Mouse (Mus musculus) hindbrain, embryonic 14.5 days (tissue): ENCODE results near the gene Prkar2b. TPM values are rescaled to one million over a fixed set of nuclear protein-coding genes. Genes with fewer than 3 reads are reported as not detected.

Experiments
- ATAC-seq: fragments of 200-750 bp; cut with Nextera tagmentation; 2 replicates; pipeline ENCODE4 v1.8.0; 2017; ENCODE audit warnings: moderate number of reproducible peaks, mild to moderate bottlenecking, moderate TSS enrichment, moderate library complexity; ENCODE audit not compliant: low FRiP score
- DNase-seq: peaks from one replicate; pipeline ENCODE4 v3.0.0-alpha.2; 2015; ENCODE audit warnings: low spot score
- H3K27ac ChIP-seq: fragments of 300-500 bp; sonication (generic); 2 replicates; pipeline ENCODE4 v1.5.1; 2014; ENCODE audit warnings: mild to moderate bottlenecking, moderate library complexity
- H3K27me3 ChIP-seq: fragments of 300-500 bp; sonication (generic); 2 replicates; pipeline ENCODE4 v1.6.1; 2014; ENCODE audit warnings: mild to moderate bottlenecking, low read length, mixed read lengths; ENCODE audit not compliant: control insufficient read depth, insufficient read depth
- H3K36me3 ChIP-seq: fragments of 300-500 bp; sonication (generic); replicated peaks from 2 replicates; pipeline ENCODE4 v1.6.1; 2014; ENCODE audit not compliant: control insufficient read depth, insufficient read depth
- H3K4me1 ChIP-seq: fragments of 300-500 bp; sonication (generic); replicated peaks from 2 replicates; pipeline ENCODE4 v1.6.1; 2014; ENCODE audit warnings: antibody characterized with exemption, low read length, mixed read lengths; ENCODE audit not compliant: control insufficient read depth, insufficient read depth
- H3K4me2 ChIP-seq: fragments of 300-500 bp; sonication (generic); replicated peaks from 2 replicates; pipeline ENCODE4 v1.6.1; 2014; ENCODE audit warnings: mild to moderate bottlenecking, moderate library complexity
- H3K4me3 ChIP-seq: fragments of 300-500 bp; sonication (generic); replicated peaks from 2 replicates; pipeline ENCODE4 v1.5.1; 2014; ENCODE audit warnings: mild to moderate bottlenecking, low read length
- H3K9ac ChIP-seq: fragments of 300-500 bp; sonication (generic); 2 replicates; pipeline ENCODE4 v1.6.1; 2014
- H3K9me3 ChIP-seq: fragments of 300-500 bp; sonication (generic); 2 replicates; pipeline ENCODE4 v1.6.1; 2016; ENCODE audit warnings: low read length; ENCODE audit not compliant: control insufficient read depth
- WGBS: fragments of 180-500 bp; shearing (Covaris S2); extraction: QIAGEN DNeasy Blood & Tissue Kit; methylation state at CpG from one replicate; pipeline ENCODE4 v1.1.7; 2014; 5-methylcytosine and 5-hydroxymethylcytosine counted together
- polyA plus RNA-seq: library from polyadenylated mRNA; unstranded; fragments of >200 nt; fragmentation: Nextera tagmentation; extraction: Ambion mirVana; gene quantifications from 2 replicates; pipeline ENCODE4 v1.2.1, GENCODE M21; 2014

The Prkar2b gene
- polyA plus RNA-seq, 1 experiment from 2014 or later = 169 TPM

GRCm38 (mm10) chr12:31948101-31949000 lies 112.7 kb downstream of the Prkar2b start:
- Histone ChIP-seq H3K9ac (peak overlapping the region; percentile 83), H3K4me2 (peak overlapping the region; percentile 59), H3K36me3 (peaks cover 4% of the 10 kb centered on the region), H3K4me1 (peaks cover 10% of the 10 kb centered on the region; the same call in 1 of the 2 replicates), H3K9me3 (no peaks in the 10 kb centered on the region), H3K27me3 (no peaks in the 10 kb centered on the region), H3K27ac (peak overlapping the region; percentile 97), H3K4me3 (peak overlapping the region; percentile 95)
- no peak for ATAC-seq
- DNase-seq = no peak
- 16% methylated on average over 7 of the region's 7 CpGs for WGBS

GRCm38 (mm10) chr12:31947476-31947875 lies 113.6 kb downstream of the Prkar2b start:
- no peaks in the 10 kb centered on the region for H3K9me3 ChIP-seq
- WGBS = 94% methylated on average over 5 of the region's 5 CpGs

GRCm38 (mm10) chr12:31944405-31944804 lies 116.7 kb downstream of the Prkar2b start:
- no peak for ATAC-seq

More at GRCm38 (mm10) chr12:31947476-31947875, 113.6 kb downstream of the Prkar2b start:
- no peak for ATAC-seq
- no peak overlapping the region for H3K9ac ChIP-seq
- H3K4me1 ChIP-seq = peaks cover 10% of the 10 kb centered on the region; the same call in 1 of the 2 replicates
- H3K4me2 ChIP-seq = no peak overlapping the region
- no peaks in the 10 kb centered on the region for H3K27me3 ChIP-seq
- no peak overlapping the region for H3K4me3 ChIP-seq
- H3K36me3 ChIP-seq = peaks cover 12% of the 10 kb centered on the region
- no peak for DNase-seq
- H3K27ac ChIP-seq = no peak overlapping the region

GRCm38 (mm10) chr12:31943020-31943654 lies 118.0 kb downstream of the Prkar2b start:
- Histone ChIP-seq H3K4me3 (no peak overlapping the region), H3K9ac (no peak overlapping the region), H3K4me1 (0 out of 2 replicates have a peak, but pooled peaks cover under 1% of the 10 kb centered on the region), H3K4me2 (no peak overlapping the region), H3K9me3 (no peaks in the 10 kb centered on the region), H3K27me3 (no peaks in the 10 kb centered on the region), H3K36me3 (peaks cover 52% of the 10 kb centered on the region), H3K27ac (no peak overlapping the region)
- DNase-seq (no peak), ATAC-seq (no peak)
- 93% methylated on average over 4 of the region's 4 CpGs for WGBS

More at GRCm38 (mm10) chr12:31944405-31944804, 116.7 kb downstream of the Prkar2b start:
- H3K4me3 ChIP-seq = no peak overlapping the region
- peaks cover 39% of the 10 kb centered on the region for H3K36me3 ChIP-seq
- 0 out of 2 replicates have a peak, but pooled peaks cover 5% of the 10 kb centered on the region for H3K4me1 ChIP-seq
- H3K27me3 ChIP-seq = no peaks in the 10 kb centered on the region
- DNase-seq = no peak
- H3K9me3 ChIP-seq = no peaks in the 10 kb centered on the region
- no peak overlapping the region for H3K27ac ChIP-seq
- 95% methylated on average over 2 of the region's 2 CpGs for WGBS
- no peak overlapping the region for H3K9ac ChIP-seq
- no peak overlapping the region for H3K4me2 ChIP-seq

GRCm38 (mm10) chr12:31939026-31939425 lies 122.1 kb downstream of the Prkar2b start:
- ATAC-seq = no peak
- Histone ChIP-seq H3K9ac (no peak overlapping the region), H3K4me3 (no peak overlapping the region), H3K4me2 (no peak overlapping the region), H3K27ac (no peak overlapping the region), H3K27me3 (no peaks in the 10 kb centered on the region), H3K4me1 (no peaks in the 10 kb centered on the region), H3K36me3 (peaks cover 85% of the 10 kb centered on the region), H3K9me3 (no peaks in the 10 kb centered on the region)
- no peak for DNase-seq

GRCm38 (mm10) chr12:31938391-31938997 lies 122.6 kb downstream of the Prkar2b start:
- Histone ChIP-seq H3K9ac (no peak overlapping the region), H3K36me3 (peaks cover 87% of the 10 kb centered on the region), H3K27ac (no peak overlapping the region), H3K4me1 (no peaks in the 10 kb centered on the region), H3K27me3 (no peaks in the 10 kb centered on the region), H3K4me2 (no peak overlapping the region), H3K9me3 (no peaks in the 10 kb centered on the region), H3K4me3 (no peak overlapping the region)
- WGBS = 92% methylated on average over 4 of the region's 4 CpGs
- DNase-seq (no peak), ATAC-seq (no peak)

GRCm38 (mm10) chr12:31937613-31938012 lies 123.5 kb downstream of the Prkar2b start:
- WGBS = 98% methylated on average over 3 of the region's 3 CpGs
- no peak for DNase-seq
- H3K9me3 ChIP-seq = no peaks in the 10 kb centered on the region
- H3K9ac ChIP-seq = no peak overlapping the region
- H3K4me2 ChIP-seq = no peak overlapping the region
- H3K4me3 ChIP-seq = no peak overlapping the region
- no peaks in the 10 kb centered on the region for H3K27me3 ChIP-seq
- H3K36me3 ChIP-seq = peaks cover 87% of the 10 kb centered on the region
- ATAC-seq = no peak
- no peaks in the 10 kb centered on the region for H3K4me1 ChIP-seq
- H3K27ac ChIP-seq = no peak overlapping the region

GRCm38 (mm10) chr12:31936657-31937300 lies 124.3 kb downstream of the Prkar2b start:
- Histone ChIP-seq H3K4me2 (no peak overlapping the region), H3K27me3 (no peaks in the 10 kb centered on the region), H3K36me3 (peaks cover 86% of the 10 kb centered on the region), H3K27ac (no peak overlapping the region), H3K9me3 (no peaks in the 10 kb centered on the region), H3K9ac (no peak overlapping the region), H3K4me1 (no peaks in the 10 kb centered on the region), H3K4me3 (no peak overlapping the region)
- WGBS = 45% methylated on average over 6 of the region's 6 CpGs
- no peak for ATAC-seq
- DNase-seq = no peak

GRCm38 (mm10) chr12:31931818-31932217 lies 129.3 kb downstream of the Prkar2b start:
- Histone ChIP-seq H3K4me2 (no peak overlapping the region), H3K36me3 (peaks cover 83% of the 10 kb centered on the region), H3K27me3 (no peaks in the 10 kb centered on the region), H3K4me3 (no peak overlapping the region), H3K4me1 (no peaks in the 10 kb centered on the region), H3K27ac (no peak overlapping the region), H3K9ac (no peak overlapping the region), H3K9me3 (no peaks in the 10 kb centered on the region)
- WGBS = 98% methylated on average over 3 of the region's 3 CpGs
- ATAC-seq = no peak
- DNase-seq = peak; percentile 43
